Mouse (Mus musculus) heart, embryonic 15.5 days (tissue): ENCODE results near the gene Pan3. TPM values are rescaled to one million over a fixed set of nuclear protein-coding genes. Genes with fewer than 3 reads are reported as not detected.
A peak's percentile ranks its signal among the peaks of the same experiment; 100 is the strongest.

Source experiments
- ATAC-seq: fragments of 200-750 bp; cut with Nextera tagmentation; replicated peaks from 2 replicates; pipeline ENCODE4 v1.8.0; 2017; ENCODE audit warnings: low read depth, moderate TSS enrichment; ENCODE audit not compliant: insufficient number of reproducible peaks, insufficient read depth, low FRiP score
- H3K27ac ChIP-seq: fragments of 300-500 bp; sonication (generic); 2 replicates; pipeline ENCODE4 v1.5.1; 2015; ENCODE audit warnings: mild to moderate bottlenecking, inconsistent platforms
- H3K27me3 ChIP-seq: fragments of 300-500 bp; sonication (generic); 2 replicates; pipeline ENCODE4 v1.6.1; 2015; ENCODE audit warnings: inconsistent platforms
- H3K36me3 ChIP-seq: fragments of 300-500 bp; sonication (generic); 2 replicates; pipeline ENCODE4 v1.6.1; 2015; ENCODE audit warnings: mild to moderate bottlenecking, inconsistent platforms
- H3K4me1 ChIP-seq: fragments of 300-500 bp; sonication (generic); replicated peaks from 2 replicates; pipeline ENCODE4 v1.6.1; 2015; ENCODE audit warnings: inconsistent platforms
- H3K4me2 ChIP-seq: fragments of 300-500 bp; sonication (generic); 2 replicates; pipeline ENCODE4 v1.6.1; 2015; ENCODE audit warnings: inconsistent platforms, mild to moderate bottlenecking, moderate library complexity
- H3K4me3 ChIP-seq: fragments of 300-500 bp; sonication (generic); 2 replicates; pipeline ENCODE4 v1.5.1; 2015; ENCODE audit warnings: mild to moderate bottlenecking, inconsistent platforms
- H3K9ac ChIP-seq: fragments of 300-500 bp; sonication (generic); 2 replicates; pipeline ENCODE4 v1.6.1; 2015; ENCODE audit warnings: mild to moderate bottlenecking, inconsistent platforms
- H3K9me3 ChIP-seq: fragments of 300-500 bp; sonication (generic); replicated peaks from 2 replicates; pipeline ENCODE4 v1.6.1; 2016; ENCODE audit warnings: inconsistent platforms
- WGBS: fragments of 180-500 bp; shearing (Covaris S2); methylation state at CpG from one replicate; pipeline ENCODE4 v1.1.7; 2015; ENCODE audit warnings: mixed read lengths; 5-methylcytosine and 5-hydroxymethylcytosine counted together
- polyA plus RNA-seq: library from polyadenylated mRNA; unstranded; fragments of >200 nt; fragmentation: Nextera tagmentation; extraction: Ambion mirVana; gene quantifications from 2 replicates; pipeline ENCODE4 v1.2.1, GENCODE M21; 2015

Gene Pan3
- polyA plus RNA-seq, 1 experiment from 2014 or later: 43.5 TPM

DNA sequence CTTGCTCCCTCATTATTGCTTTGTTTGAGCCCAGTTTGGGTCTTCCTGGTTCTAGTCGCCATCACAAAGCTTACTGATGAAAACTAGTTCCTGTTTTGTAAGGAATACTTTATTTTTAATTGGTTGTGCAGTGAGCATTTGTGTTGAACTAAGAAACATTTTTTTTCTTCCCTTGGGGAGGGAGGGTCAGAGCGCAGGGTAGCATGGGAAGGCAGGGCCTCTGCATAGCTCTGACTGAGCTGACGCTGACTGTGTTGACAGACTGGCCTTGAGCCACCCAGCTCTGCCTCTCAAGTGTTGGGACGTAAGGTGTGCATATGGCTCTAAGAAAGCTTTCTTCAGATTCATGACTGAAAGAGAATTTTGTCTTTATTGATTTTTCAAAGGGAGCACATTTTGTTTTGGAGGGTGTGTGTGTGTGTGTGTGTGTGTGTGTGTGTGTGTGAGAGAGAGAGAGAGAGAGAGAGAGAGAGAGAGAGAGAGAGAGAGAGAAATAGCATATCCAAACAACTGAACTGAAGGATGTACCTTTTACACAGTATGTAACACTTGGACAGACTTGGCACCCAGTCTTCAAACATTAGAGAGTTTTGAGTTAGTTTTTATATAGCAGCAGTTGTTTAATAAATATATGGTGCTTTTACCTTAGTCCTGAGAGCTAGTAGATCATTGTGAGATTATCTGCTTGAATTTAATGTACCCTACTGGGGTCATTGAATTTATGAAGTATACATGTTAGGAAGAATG, 30.0 kb downstream of the Pan3 start:
- Histone ChIP-seq H3K27me3 (no peaks in the 10 kb centered on the region), H3K4me3 (no peak overlapping the region), H3K9ac (no peak overlapping the region), H3K4me2 (no peak overlapping the region), H3K4me1 (peaks cover 5% of the 10 kb centered on the region), H3K36me3 (peaks cover 14% of the 10 kb centered on the region; the same call in 1 of the 2 replicates), H3K27ac (no peak overlapping the region), H3K9me3 (no peaks in the 10 kb centered on the region)
- peak; percentile 73; the same call in 1 of the 2 replicates for ATAC-seq
- WGBS: 29% methylated on average over 4 of the region's 4 CpGs

GRCm38 (mm10) chr5:147463251-147463650, 33.3 kb downstream of the Pan3 start:
- Histone ChIP-seq H3K27me3 (no peaks in the 10 kb centered on the region), H3K4me2 (no peak overlapping the region), H3K4me1 (peaks cover 5% of the 10 kb centered on the region), H3K9ac (no peak overlapping the region), H3K4me3 (no peak overlapping the region), H3K36me3 (peaks cover 9% of the 10 kb centered on the region; the same call in 1 of the 2 replicates), H3K27ac (no peak overlapping the region), H3K9me3 (no peaks in the 10 kb centered on the region)
- ATAC-seq: no peak
- 73% methylated on average over 3 of the region's 3 CpGs for whole genome bisulfite sequencing

DNA sequence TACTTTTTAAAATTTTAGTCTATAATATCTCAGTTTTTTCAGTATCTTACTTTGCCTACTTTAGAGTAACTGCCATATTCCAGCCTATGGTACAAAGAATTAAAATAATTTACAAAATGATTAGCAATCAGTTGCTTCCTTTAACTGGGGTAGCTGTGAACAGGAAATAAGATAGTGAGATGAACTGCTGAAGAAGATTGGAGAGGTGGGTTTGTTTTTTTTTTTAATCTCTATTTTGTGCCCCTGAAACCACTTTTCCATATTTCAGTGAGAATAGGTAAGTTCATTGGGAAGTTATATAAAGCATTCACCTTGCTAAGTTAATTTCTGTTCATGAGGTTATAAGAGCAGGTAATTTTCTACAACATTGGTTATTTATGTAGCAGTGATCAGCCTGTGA, 36.4 kb downstream of the Pan3 start:
- Histone ChIP-seq H3K4me2 (no peak overlapping the region), H3K4me1 (no peaks in the 10 kb centered on the region), H3K9ac (no peak overlapping the region), H3K36me3 (peaks cover 13% of the 10 kb centered on the region; the same call in 1 of the 2 replicates), H3K27me3 (no peaks in the 10 kb centered on the region), H3K4me3 (no peak overlapping the region), H3K9me3 (no peaks in the 10 kb centered on the region), H3K27ac (no peak overlapping the region)
- ATAC-seq: no peak

- H3K4me3 ChIP-seq: no peak overlapping the region
- ATAC-seq: no peak
- peaks cover 10% of the 10 kb centered on the region; the same call in 1 of the 2 replicates for H3K4me1 ChIP-seq
- 93% methylated on average over 5 of the region's 5 CpGs for WGBS
- no peak overlapping the region for H3K4me2 ChIP-seq
- no peaks in the 10 kb centered on the region for H3K27me3 ChIP-seq
- peaks cover 13% of the 10 kb centered on the region; the same call in 1 of the 2 replicates for H3K36me3 ChIP-seq
- H3K9me3 ChIP-seq: no peaks in the 10 kb centered on the region
- H3K9ac ChIP-seq: no peak overlapping the region
- no peak overlapping the region for H3K27ac ChIP-seq
Measured at GRCm38 (mm10) chr5:147471163-147471562, 41.2 kb downstream of the Pan3 start.

DNA sequence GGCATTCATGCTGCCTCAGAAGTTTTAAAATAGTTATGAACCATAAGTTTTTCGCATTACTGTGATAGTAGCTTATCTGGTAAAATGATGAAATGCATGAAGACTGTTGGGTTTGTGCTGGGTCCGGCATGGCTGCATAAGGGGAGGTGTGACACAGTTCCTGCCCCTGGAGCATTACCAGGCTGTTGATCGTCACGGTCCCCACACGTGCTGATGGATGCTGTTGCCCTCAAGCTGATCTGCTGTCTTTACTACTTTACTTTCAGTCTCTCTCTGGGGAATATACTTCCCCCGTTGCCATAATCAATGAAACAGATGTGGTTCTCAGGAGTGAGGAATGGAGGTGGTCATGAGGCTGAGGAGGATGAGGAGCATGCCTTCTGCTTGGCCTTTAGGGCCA, 43.1 kb downstream of the Pan3 start:
- no peak for ATAC-seq
- peaks cover 10% of the 10 kb centered on the region; the same call in 1 of the 2 replicates for H3K4me1 ChIP-seq
- 83% methylated on average over 6 of the region's 6 CpGs for WGBS

DNA sequence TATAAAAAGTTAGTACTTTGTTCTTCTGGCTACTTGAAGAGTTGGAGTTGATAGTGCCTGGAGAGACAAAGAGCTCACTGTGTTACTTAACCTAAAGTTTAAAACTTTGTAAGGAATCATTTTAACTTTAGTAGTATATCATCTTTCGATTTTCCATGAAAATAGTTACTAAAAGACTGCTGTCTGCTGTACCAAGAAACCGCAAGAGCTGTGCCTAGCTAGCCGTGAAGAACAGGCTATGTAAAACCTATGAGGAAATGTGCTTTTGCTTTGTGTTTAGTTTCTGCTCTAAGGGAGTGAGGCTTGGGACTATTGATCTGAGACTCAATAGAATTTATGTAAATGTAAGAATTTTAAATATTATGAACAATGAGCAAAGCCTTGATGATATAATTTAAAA, 43.9 kb downstream of the Pan3 start:
- H3K9me3 ChIP-seq: no peaks in the 10 kb centered on the region
- H3K4me1 ChIP-seq: peaks cover 10% of the 10 kb centered on the region; the same call in 1 of the 2 replicates
- H3K27me3 ChIP-seq: no peaks in the 10 kb centered on the region
- WGBS: 88% methylated on average over 3 of the region's 3 CpGs
- no peak overlapping the region for H3K4me3 ChIP-seq
- peaks cover 6% of the 10 kb centered on the region; the same call in 1 of the 2 replicates for H3K36me3 ChIP-seq
- H3K4me2 ChIP-seq: no peak overlapping the region
- no peak for ATAC-seq
- no peak overlapping the region for H3K9ac ChIP-seq
- H3K27ac ChIP-seq: no peak overlapping the region

More for the DNA sequence above, 43.1 kb downstream of the Pan3 start:
- Histone ChIP-seq H3K9me3 (no peaks in the 10 kb centered on the region), H3K36me3 (peaks cover 6% of the 10 kb centered on the region; the same call in 1 of the 2 replicates), H3K4me3 (no peak overlapping the region), H3K9ac (no peak overlapping the region), H3K27ac (no peak overlapping the region), H3K4me2 (no peak overlapping the region), H3K27me3 (no peaks in the 10 kb centered on the region)

DNA sequence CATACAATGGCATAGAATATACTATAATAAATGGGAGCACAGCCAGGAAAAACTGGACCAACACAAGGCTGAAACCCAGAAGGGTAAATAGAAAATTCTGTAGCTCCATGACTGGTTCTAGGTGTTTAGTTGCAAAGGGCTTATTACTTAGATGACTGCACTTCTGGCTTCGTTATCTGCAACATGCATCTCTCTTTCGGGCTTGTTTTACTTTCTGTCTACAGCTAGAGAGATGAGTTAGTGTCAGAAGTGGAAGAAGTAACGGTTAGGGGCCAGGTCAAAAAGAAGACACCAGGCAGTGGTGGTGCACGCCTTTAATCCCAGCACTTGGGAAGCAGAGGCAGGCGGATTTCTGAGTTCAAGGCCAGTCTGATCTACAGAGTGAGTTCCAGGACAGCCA, 46.1 kb downstream of the Pan3 start:
- no peak overlapping the region for H3K9ac ChIP-seq
- H3K27ac ChIP-seq: no peak overlapping the region
- H3K4me2 ChIP-seq: no peak overlapping the region
- H3K4me3 ChIP-seq: no peak overlapping the region
- no peaks in the 10 kb centered on the region for H3K9me3 ChIP-seq
- H3K36me3 ChIP-seq: 0 out of 2 replicates have a peak, but pooled peaks cover 2% of the 10 kb centered on the region
- no peak for ATAC-seq
- 88% methylated on average over 5 of the region's 5 CpGs for WGBS
- H3K27me3 ChIP-seq: no peaks in the 10 kb centered on the region
- H3K4me1 ChIP-seq: peaks cover 14% of the 10 kb centered on the region; the same call in 1 of the 2 replicates

- H3K9ac ChIP-seq: no peak overlapping the region
- no peak overlapping the region for H3K27ac ChIP-seq
- WGBS: 90% methylated on average over 9 of the region's 9 CpGs
- no peaks in the 10 kb centered on the region for H3K27me3 ChIP-seq
- no peaks in the 10 kb centered on the region for H3K9me3 ChIP-seq
- ATAC-seq: no peak
- H3K4me3 ChIP-seq: no peak overlapping the region
- no peaks in the 10 kb centered on the region for H3K36me3 ChIP-seq
- no peak overlapping the region for H3K4me2 ChIP-seq
- peaks cover 14% of the 10 kb centered on the region; the same call in 1 of the 2 replicates for H3K4me1 ChIP-seq
Measured at GRCm38 (mm10) chr5:147477106-147477505, 47.1 kb downstream of the Pan3 start.

DNA sequence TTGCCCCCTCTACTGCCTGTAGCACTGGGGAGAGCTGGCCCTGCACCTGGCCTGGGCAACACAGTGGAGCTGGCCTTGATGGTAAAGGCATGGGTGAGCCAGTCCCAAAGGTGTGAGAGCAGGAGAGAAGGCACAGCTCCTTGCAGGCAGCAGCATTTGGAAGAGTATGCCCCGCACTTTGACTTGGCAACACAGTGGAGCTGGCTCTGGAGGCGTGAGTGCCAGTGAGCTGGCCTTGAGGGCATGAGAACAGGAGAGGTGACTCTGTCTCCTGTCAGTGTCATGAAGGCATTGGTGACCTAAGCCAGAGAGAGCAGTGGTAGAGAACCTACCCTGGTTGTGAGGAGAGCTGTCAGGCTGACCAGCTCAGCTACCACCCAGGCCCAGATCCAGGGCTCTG, 49.4 kb downstream of the Pan3 start:
- Histone ChIP-seq H3K4me3 (no peak overlapping the region), H3K27ac (no peak overlapping the region), H3K9me3 (no peaks in the 10 kb centered on the region), H3K4me1 (peaks cover 14% of the 10 kb centered on the region; the same call in 1 of the 2 replicates), H3K27me3 (no peaks in the 10 kb centered on the region), H3K9ac (no peak overlapping the region), H3K36me3 (no peaks in the 10 kb centered on the region), H3K4me2 (no peak overlapping the region)
- WGBS: 83% methylated on average over 2 of the region's 2 CpGs
- no peak for ATAC-seq

DNA sequence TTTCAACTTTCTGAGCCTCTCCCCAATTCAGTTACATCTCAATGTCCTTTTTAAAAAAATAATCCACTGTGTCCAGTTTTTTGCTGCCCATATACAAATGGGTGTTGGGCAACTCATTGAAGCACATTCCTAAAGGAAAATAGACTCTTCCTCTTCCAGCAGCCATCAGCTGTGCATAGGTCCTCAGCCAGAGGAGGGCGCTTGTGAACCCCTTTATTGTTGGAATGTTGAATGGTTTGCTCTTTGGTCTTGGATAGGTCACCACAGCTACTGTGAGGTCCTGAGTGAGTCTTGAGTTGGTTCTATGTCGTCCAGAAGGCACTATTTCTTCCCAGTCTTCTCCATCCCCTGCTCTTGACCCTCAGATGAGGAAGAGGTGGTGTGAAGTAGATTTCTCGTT, 54.2 kb downstream of the Pan3 start:
- Histone ChIP-seq H3K9me3 (no peaks in the 10 kb centered on the region), H3K27ac (no peak overlapping the region), H3K4me2 (no peak overlapping the region), H3K36me3 (no peaks in the 10 kb centered on the region), H3K4me1 (peaks cover 4% of the 10 kb centered on the region; the same call in 1 of the 2 replicates), H3K4me3 (no peak overlapping the region), H3K9ac (no peak overlapping the region), H3K27me3 (no peaks in the 10 kb centered on the region)
- no peak for ATAC-seq
- 79% methylated on average over 3 of the region's 3 CpGs for WGBS

DNA sequence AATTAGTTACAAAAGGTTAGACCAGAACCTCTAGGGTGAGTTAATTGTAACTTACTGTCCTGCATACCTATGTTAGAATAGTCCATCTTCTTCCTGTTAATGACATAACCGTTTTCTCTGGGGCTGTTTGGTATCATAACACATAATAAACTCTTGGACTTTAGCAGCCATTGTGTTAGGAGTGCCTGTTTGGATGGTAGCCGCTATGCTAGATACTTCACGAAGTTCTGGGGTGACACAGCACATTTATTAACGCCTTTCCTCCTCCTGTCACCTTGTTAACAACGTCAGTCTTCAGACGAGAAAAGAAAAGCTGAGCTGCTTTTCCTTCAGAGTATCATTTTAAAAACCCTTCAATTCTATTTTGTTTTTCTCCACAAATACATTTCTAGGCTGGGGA, 59.3 kb downstream of the Pan3 start:
- H3K27ac ChIP-seq: no peak overlapping the region
- WGBS: 66% methylated on average over 6 of the region's 6 CpGs
- H3K4me1 ChIP-seq: peaks cover 9% of the 10 kb centered on the region; the same call in 1 of the 2 replicates
- ATAC-seq: no peak
- H3K9me3 ChIP-seq: no peaks in the 10 kb centered on the region
- H3K36me3 ChIP-seq: no peaks in the 10 kb centered on the region
- no peaks in the 10 kb centered on the region for H3K27me3 ChIP-seq
- no peak overlapping the region for H3K9ac ChIP-seq
- H3K4me2 ChIP-seq: no peak overlapping the region
- no peak overlapping the region for H3K4me3 ChIP-seq

GRCm38 (mm10) chr5:147490907-147491306, 60.9 kb downstream of the Pan3 start:
- Histone ChIP-seq H3K4me3 (no peak overlapping the region), H3K9ac (no peak overlapping the region), H3K4me1 (peaks cover 12% of the 10 kb centered on the region; the same call in 1 of the 2 replicates), H3K27ac (no peak overlapping the region), H3K9me3 (no peaks in the 10 kb centered on the region), H3K4me2 (no peak overlapping the region), H3K36me3 (no peaks in the 10 kb centered on the region), H3K27me3 (no peaks in the 10 kb centered on the region)
- ATAC-seq: no peak
- WGBS: 56% methylated on average over 5 of the region's 5 CpGs
